Mouse (Mus musculus) limb, embryonic 12.5 days (tissue): ENCODE data around the gene Cbr3. TPM values are rescaled to one million over a fixed set of nuclear protein-coding genes. Genes with fewer than 3 reads are reported as not detected.
"Not testable (repeated sequence)": the region's sequence is repeated elsewhere in the genome, so short reads cannot be mapped to it uniquely, and the experiment has no call there.

Experiments
- ATAC-seq: fragments of 200-750 bp; cut with Nextera tagmentation; 2 replicates; pipeline ENCODE4 v1.8.0; 2017; ENCODE audit warnings: low read depth, moderate TSS enrichment; ENCODE audit not compliant: insufficient number of reproducible peaks, insufficient read depth, low FRiP score, low TSS enrichment
- H3K27ac ChIP-seq: fragments of 300-500 bp; sonication (generic); 2 replicates; pipeline ENCODE4 v1.5.1; 2016; ENCODE audit warnings: mild to moderate bottlenecking, moderate library complexity
- H3K27me3 ChIP-seq: fragments of 300-500 bp; sonication (generic); 2 replicates; pipeline ENCODE4 v1.6.1; 2016; ENCODE audit warnings: mild to moderate bottlenecking, moderate library complexity
- H3K36me3 ChIP-seq: fragments of 300-500 bp; sonication (generic); 2 replicates; pipeline ENCODE4 v1.6.1; 2016; ENCODE audit warnings: mild to moderate bottlenecking, moderate library complexity
- H3K4me1 ChIP-seq: fragments of 300-500 bp; sonication (generic); replicated peaks from 2 replicates; pipeline ENCODE4 v1.6.1; 2016
- H3K4me2 ChIP-seq: fragments of 300-500 bp; sonication (generic); 2 replicates; pipeline ENCODE4 v1.6.1; 2016; ENCODE audit warnings: mild to moderate bottlenecking, moderate library complexity
- H3K4me3 ChIP-seq: fragments of 300-500 bp; sonication (generic); replicated peaks from 2 replicates; pipeline ENCODE4 v1.5.1; 2016; ENCODE audit warnings: mild to moderate bottlenecking
- H3K9ac ChIP-seq: fragments of 300-500 bp; sonication (generic); replicated peaks from 2 replicates; pipeline ENCODE4 v1.6.1; 2016; ENCODE audit warnings: mild to moderate bottlenecking, moderate library complexity
- H3K9me3 ChIP-seq: fragments of 300-500 bp; sonication (generic); 2 replicates; pipeline ENCODE4 v1.6.1; 2016; ENCODE audit warnings: mild to moderate bottlenecking, moderate library complexity
- WGBS: fragments of 180-500 bp; shearing (Covaris S2); methylation state at CpG from one replicate; pipeline ENCODE4 v1.1.7; 2016; 5-methylcytosine and 5-hydroxymethylcytosine counted together
- polyA plus RNA-seq: library from polyadenylated mRNA; unstranded; fragments of >200 nt; fragmentation: Nextera tagmentation; extraction: Ambion mirVana; gene quantifications from 2 replicates; pipeline ENCODE4 v1.2.1, GENCODE M21; 2016

The Cbr3 gene
- polyA plus RNA-seq, 1 experiment from 2014 or later, result 1.9 TPM

DNA sequence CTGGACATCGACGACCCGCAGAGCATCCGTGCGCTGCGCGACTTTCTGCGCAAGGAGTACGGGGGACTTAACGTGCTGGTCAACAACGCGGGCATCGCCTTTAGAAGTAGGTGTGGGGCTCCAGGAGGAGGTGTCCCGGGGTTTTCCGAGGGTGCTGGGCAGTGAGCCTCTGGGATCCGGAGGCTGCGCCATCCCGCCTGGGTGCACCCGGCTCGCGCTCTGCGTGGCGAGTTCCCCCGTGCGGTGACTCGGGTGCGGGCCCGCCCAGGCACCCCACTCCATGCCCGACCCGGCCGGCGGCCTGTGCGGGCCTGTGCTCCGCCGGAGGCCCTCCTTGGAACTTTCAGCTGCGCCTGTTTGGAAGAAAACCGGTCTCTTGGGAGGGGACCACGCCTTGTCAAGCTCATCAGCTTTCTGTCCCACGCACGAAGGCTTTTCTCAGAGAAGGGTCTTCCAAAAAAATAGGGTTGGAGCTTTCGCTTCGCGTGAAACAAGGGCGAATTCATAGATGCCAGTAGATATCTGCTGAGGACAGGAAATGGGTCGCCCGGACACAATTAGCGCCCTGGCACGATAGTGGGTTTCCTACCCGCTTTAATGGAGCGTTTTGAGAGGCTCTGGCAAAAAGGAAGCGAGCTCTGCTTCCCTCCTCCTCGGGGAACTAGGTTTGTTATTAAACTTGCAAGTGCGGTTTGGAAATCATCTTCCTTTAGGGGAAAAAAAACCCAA, 657 bp downstream of the Cbr3 start:
- under 1% methylated on average over 53 of the region's 53 CpGs for WGBS
- ATAC-seq, result no peak
- peak overlapping the region; percentile 59 for H3K9ac ChIP-seq
- H3K36me3 ChIP-seq, result no peaks in the 10 kb centered on the region
- H3K4me2 ChIP-seq, result peak overlapping the region; percentile 96
- H3K4me1 ChIP-seq, result peaks cover 24% of the 10 kb centered on the region
- peaks cover 62% of the 10 kb centered on the region for H3K27me3 ChIP-seq
- H3K27ac ChIP-seq, result no peak overlapping the region
- H3K9me3 ChIP-seq, result peaks cover 4% of the 10 kb centered on the region; the same call in 1 of the 2 replicates
- peak overlapping the region; percentile 53 for H3K4me3 ChIP-seq

DNA sequence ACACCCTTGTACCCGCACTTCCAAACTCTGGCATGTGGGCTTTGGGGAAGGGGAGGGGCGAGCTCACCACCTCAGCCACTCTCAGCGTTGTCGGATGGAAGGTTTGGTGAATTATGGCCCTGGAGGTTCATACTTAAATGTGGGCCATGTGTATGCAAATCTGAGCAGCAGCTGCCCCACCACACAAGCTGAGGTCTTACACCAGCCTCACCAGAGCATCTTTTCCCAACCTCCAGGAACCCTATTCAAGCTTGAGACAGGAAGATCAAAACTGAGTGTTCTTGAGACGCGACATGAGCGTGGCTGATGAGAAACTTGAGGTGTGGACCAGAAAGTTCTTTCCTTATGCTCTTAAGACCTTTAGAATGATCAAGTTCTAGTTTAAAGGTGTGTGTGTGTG, 1.4 kb downstream of the Cbr3 start:
- WGBS, result 30% methylated on average over 7 of the region's 7 CpGs

DNA sequence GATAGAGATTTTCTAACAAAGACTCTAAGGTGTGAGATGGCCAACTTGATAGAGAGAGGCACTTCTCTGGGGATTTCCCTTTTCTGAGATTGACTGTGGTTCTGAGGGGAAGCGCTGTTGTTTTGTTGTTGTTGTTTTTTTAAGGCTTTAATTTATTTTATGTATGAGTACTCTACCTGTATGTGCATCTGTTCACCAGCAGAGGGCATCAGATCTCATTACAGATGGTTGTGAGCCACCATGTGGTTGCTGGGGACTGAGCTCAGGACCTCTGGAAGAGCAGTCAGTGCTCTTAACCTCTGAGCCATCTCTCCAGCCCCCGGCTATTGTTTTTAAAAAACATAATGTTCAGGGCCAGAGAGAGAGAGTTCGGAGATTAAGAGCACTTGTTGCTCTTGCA, 2.8 kb downstream of the Cbr3 start:
- not testable (repeated sequence) for H3K9ac ChIP-seq, H3K9me3 ChIP-seq, H3K4me3 ChIP-seq, H3K4me2 ChIP-seq, H3K27ac ChIP-seq, H3K36me3 ChIP-seq, ATAC-seq
- Histone ChIP-seq H3K4me1 (peaks cover 24% of the 10 kb centered on the region), H3K27me3 (peaks cover 50% of the 10 kb centered on the region)
- WGBS, result 90% methylated on average over 3 of the region's 3 CpGs

More for the DNA sequence above, 1.4 kb downstream of the Cbr3 start:
- peaks cover 59% of the 10 kb centered on the region for H3K27me3 ChIP-seq
- no peak overlapping the region for H3K9ac ChIP-seq
- no peak for ATAC-seq
- peak overlapping the region; percentile 53; the same call in 1 of the 2 replicates for H3K4me3 ChIP-seq
- H3K4me1 ChIP-seq, result peaks cover 24% of the 10 kb centered on the region
- no peaks in the 10 kb centered on the region for H3K36me3 ChIP-seq
- no peak overlapping the region for H3K27ac ChIP-seq
- peaks cover 4% of the 10 kb centered on the region; the same call in 1 of the 2 replicates for H3K9me3 ChIP-seq
- peak overlapping the region; percentile 96 for H3K4me2 ChIP-seq

DNA sequence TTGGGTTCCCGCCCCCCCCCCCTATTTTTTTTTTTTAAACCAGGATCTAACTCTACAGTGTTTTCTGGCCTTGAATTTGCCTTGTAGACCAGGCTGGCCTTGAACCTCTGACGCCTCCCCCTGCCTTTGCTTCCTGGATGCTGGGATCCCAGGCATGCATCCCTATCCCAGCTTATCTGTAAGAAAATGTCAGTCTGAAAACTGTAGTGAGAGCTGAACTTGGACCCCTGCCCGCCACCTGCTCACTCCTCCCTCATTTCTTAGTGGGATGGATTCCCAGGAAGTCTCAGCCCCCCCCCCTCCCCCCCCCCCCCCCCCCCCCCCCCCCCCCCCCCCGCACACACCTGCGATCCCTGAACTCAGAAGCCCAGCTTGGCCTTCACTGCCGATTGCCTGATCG, 3.4 kb downstream of the Cbr3 start:
- H3K4me1 ChIP-seq, result peaks cover 29% of the 10 kb centered on the region
- H3K9ac ChIP-seq, result no peak overlapping the region
- peaks cover 4% of the 10 kb centered on the region; the same call in 1 of the 2 replicates for H3K9me3 ChIP-seq
- 86% methylated on average over 4 of the region's 7 CpGs for WGBS
- no peak for ATAC-seq
- H3K36me3 ChIP-seq, result no peaks in the 10 kb centered on the region
- H3K4me2 ChIP-seq, result no peak overlapping the region
- H3K4me3 ChIP-seq, result no peak overlapping the region
- H3K27me3 ChIP-seq, result peaks cover 44% of the 10 kb centered on the region
- no peak overlapping the region for H3K27ac ChIP-seq

DNA sequence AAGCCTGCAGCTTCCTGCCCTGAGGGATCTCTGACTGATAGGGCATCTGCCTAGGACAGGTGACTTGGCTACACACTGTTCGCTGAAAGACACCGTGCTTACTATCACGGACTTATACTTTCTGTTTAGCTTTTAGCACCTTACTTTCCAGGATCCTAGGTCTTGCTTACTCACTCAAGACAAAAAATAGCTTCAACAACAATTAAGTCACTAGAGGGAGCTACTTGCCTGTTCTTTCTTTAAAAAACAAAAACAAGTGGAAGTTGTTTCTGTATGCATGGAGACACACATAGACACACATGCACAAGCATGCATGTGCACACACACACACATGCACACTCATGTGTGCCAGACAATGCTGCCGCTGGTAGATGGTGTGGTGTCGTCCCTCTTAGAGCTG, 3.9 kb downstream of the Cbr3 start:
- H3K36me3 ChIP-seq, result no peaks in the 10 kb centered on the region
- WGBS, result 46% methylated on average over 5 of the region's 5 CpGs
- H3K9me3 ChIP-seq, result peaks cover 4% of the 10 kb centered on the region; the same call in 1 of the 2 replicates
- H3K9ac ChIP-seq, result no peak overlapping the region
- peaks cover 39% of the 10 kb centered on the region for H3K27me3 ChIP-seq
- peaks cover 30% of the 10 kb centered on the region for H3K4me1 ChIP-seq
- ATAC-seq, result no peak
- H3K4me3 ChIP-seq, result no peak overlapping the region
- peak overlapping the region; percentile 25; the same call in 1 of the 2 replicates for H3K4me2 ChIP-seq
- H3K27ac ChIP-seq, result no peak overlapping the region

DNA sequence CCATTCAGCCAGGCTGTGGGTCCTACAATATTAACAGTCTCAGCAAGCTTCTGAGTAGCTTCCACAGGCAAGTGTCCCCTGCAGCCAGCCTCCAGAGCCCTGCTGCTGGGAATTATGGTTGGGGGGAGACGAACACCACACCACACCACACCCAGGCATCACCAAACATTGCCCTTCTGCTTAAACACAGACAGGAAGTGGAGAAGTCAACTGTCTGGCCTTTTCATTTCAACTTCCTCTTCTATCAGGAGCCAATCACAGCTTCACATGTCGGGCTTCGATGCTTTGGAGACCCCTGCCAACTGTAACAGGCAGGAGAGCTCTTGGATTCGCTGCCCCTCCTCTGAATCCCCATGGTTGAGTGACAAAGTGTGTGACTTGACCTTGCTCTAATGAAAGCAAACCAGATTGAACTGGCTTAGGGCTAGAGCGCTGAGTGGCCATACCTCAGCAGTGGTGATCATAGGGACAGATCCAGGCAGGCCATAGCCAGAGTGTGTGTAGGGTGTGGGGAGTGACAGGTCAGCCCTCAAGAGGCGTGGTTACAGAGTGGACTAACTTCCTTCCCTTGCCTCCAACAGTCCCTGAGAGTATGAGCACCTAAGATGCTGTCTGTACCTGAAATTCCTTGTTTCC, 8.3 kb downstream of the Cbr3 start:
- Histone ChIP-seq H3K4me2 (no peak overlapping the region), H3K27ac (no peak overlapping the region), H3K4me3 (no peak overlapping the region), H3K4me1 (peaks cover 19% of the 10 kb centered on the region), H3K27me3 (0 out of 2 replicates have a peak, but pooled peaks cover 6% of the 10 kb centered on the region), H3K9ac (no peak overlapping the region), H3K36me3 (no peaks in the 10 kb centered on the region), H3K9me3 (no peaks in the 10 kb centered on the region)
- no peak for ATAC-seq
- 74% methylated on average over 6 of the region's 6 CpGs for WGBS

DNA sequence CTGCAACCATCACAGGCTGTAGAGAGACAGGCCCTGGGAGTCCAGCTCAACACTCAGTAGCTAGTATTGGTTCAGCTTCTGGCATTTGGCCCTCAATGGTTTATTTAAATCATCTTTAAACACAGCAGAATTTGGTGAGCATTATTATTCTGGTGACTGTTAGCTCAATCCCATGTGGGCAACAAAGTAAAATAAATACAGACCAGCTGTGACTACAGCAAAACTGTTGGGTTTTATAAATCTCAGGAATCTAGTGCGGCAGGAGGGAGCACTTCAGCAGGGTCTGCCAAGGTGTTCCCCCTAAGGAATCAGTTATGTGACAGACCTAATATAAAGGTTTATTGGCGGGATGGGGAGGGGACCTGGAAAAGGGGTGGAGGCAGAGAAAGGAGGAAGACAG, 9.7 kb downstream of the Cbr3 start:
- H3K4me1 ChIP-seq, result peaks cover 19% of the 10 kb centered on the region
- peaks cover 10% of the 10 kb centered on the region; the same call in 1 of the 2 replicates for H3K27me3 ChIP-seq
- no peaks in the 10 kb centered on the region for H3K36me3 ChIP-seq
- no peak overlapping the region for H3K9ac ChIP-seq
- no peaks in the 10 kb centered on the region for H3K9me3 ChIP-seq
- WGBS, result 31% methylated on average over 2 of the region's 2 CpGs
- H3K4me2 ChIP-seq, result no peak overlapping the region
- no peak overlapping the region; the same call in 1 of the 2 replicates for H3K27ac ChIP-seq
- no peak for ATAC-seq
- H3K4me3 ChIP-seq, result no peak overlapping the region

DNA sequence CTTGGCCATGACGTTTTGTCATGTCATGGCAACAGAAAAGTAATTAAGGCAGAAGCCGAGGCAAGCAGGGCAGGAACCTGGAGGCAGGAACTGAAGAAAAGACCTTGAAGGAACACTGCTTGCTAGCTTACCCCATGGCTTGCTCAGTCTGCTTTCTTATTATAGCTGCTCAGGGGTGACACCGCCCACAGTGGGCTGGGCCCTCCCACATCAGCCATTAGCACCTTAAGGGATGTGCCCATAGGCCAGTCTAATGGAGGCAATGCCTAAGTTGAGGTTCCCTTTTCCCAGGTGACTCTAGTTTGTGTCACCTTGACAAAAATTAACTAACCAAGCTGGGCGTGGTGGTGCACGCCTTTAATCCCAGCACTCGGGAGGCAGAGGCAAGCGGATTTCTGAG, 24.1 kb downstream of the Cbr3 start:
- Histone ChIP-seq H3K4me3 (no peak overlapping the region), H3K27me3 (peaks cover 18% of the 10 kb centered on the region), H3K4me2 (no peak overlapping the region), H3K9ac (no peak overlapping the region), H3K9me3 (no peaks in the 10 kb centered on the region), H3K27ac (no peak overlapping the region), H3K36me3 (no peaks in the 10 kb centered on the region), H3K4me1 (no peaks in the 10 kb centered on the region)
- no peak for ATAC-seq
- 84% methylated on average over 7 of the region's 7 CpGs for WGBS

DNA sequence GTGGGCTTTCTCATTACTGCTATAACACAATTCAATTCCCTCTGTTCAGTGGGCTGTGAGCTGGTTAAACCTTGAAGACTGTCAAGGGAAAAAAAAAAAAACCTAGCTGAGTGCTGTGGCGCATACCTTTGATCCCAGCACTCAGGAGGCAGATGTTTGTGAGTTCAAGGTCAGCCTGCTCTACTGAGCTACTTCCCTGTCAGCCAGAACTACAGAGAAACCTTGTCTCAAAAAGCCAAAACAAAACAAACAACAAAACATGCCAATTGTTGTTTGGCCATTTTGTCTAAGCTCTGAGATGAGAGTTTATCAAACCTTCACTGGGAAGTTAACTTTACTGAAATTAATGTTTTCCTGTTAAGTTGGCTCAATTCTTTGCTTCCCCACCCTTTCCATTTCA, 26.2 kb downstream of the Cbr3 start:
- 67% methylated on average over 1 of the region's 1 CpGs for whole genome bisulfite sequencing
- H3K27ac ChIP-seq, result no peak overlapping the region
- no peak overlapping the region for H3K9ac ChIP-seq
- peaks cover 37% of the 10 kb centered on the region for H3K27me3 ChIP-seq
- H3K36me3 ChIP-seq, result no peaks in the 10 kb centered on the region
- ATAC-seq, result no peak
- no peaks in the 10 kb centered on the region for H3K9me3 ChIP-seq
- peaks cover 9% of the 10 kb centered on the region for H3K4me1 ChIP-seq
- H3K4me2 ChIP-seq, result no peak overlapping the region
- no peak overlapping the region for H3K4me3 ChIP-seq

DNA sequence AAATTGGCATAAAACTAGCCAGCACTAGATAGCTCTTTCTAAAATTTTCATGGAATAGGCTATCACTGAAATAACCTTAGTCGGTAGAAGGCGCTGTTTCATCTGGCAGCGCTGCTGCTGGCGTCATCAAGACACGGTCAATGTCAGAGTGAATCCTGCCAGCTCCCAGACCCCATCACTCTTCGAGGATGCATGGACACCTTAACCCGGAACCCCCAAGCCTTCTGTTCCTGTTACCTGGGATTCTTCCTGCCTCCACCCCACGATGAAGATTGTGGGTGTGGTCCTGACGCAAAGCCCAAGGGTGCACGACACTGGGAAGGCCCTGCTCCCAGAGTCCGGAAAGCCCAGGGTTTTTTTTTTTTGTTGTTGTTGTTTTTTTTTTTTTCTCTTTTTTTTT, 27.9 kb downstream of the Cbr3 start:
- H3K9ac ChIP-seq, result no peak overlapping the region
- WGBS, result under 1% methylated on average over 11 of the region's 11 CpGs
- peak; percentile 43 for ATAC-seq

DNA sequence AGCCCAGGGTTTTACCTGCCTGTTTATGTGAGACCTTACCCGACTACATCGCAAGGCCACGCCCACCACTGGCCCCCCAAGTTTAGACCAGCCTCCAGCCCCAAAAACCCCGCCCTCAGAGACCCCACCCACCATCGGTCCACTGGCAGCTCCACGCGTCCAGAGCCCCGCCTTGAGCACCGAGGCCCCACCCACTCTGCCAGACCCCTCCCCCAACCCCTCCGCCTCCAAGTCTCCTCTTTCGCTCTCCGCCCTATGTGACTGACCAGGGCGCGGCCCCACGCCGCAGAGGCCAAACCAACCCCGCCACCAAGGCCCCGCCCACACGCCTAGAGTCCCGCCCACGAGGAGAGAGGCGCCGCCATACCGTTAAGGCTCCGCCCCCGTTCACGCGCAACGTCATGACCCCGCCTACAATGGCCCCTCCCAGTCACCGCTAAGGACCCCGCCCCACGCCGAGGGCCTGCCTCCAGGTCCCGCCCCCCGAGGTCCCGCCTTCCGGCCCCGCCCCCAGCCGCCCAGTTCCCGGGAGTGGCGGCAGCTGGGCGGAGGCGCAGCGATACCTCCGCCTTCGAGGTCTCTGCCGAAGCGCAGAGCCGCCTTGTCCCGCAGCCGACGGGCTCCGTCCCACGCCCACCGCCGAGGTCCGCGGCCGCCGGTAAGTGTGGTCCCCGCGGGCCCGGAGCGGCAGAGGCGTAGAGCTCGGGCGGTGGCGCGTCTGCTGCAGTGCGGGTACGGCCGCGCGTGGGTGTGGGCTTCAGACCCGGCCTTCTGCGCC, 28.6 kb downstream of the Cbr3 start, which contains the start of gene Dop1b:
Dop1b (plus strand) TSS at position 494 of the 778 bp plus-strand sequence.
- Histone ChIP-seq H3K9me3 (no peaks in the 10 kb centered on the region), H3K27me3 (peaks cover 38% of the 10 kb centered on the region), H3K4me3 (peak within 1 kb of the TSS; percentile 78), H3K9ac (peak within 1 kb of the TSS; percentile 75), H3K4me2 (peak within 1 kb of the TSS; percentile 94), H3K36me3 (no peaks in the 10 kb centered on the region), H3K4me1 (peaks cover 9% of the 10 kb centered on the region), H3K27ac (no peak within 1 kb of the TSS)
- peak; percentile 89 for ATAC-seq
- under 1% methylated on average over 77 of the region's 77 CpGs for WGBS

More for the DNA sequence above, 27.9 kb downstream of the Cbr3 start:
- Histone ChIP-seq H3K9me3 (no peaks in the 10 kb centered on the region), H3K27ac (no peak overlapping the region), H3K27me3 (peaks cover 42% of the 10 kb centered on the region), H3K4me1 (peaks cover 9% of the 10 kb centered on the region), H3K36me3 (no peaks in the 10 kb centered on the region), H3K4me3 (peak overlapping the region; percentile 78), H3K4me2 (peak overlapping the region; percentile 94)
